Mouse (Mus musculus) hindbrain, embryonic 15.5 days (tissue): ENCODE results near the gene Tmem174. TPM values are rescaled to one million over a fixed set of nuclear protein-coding genes. Genes with fewer than 3 reads are reported as not detected.

ENCODE experiments used
- ATAC-seq: fragments of 200-750 bp; cut with Nextera tagmentation; 2 replicates; pipeline ENCODE4 v1.8.0; 2017; ENCODE audit warnings: low read depth, moderate number of reproducible peaks, moderate TSS enrichment; ENCODE audit not compliant: low FRiP score
- H3K27ac ChIP-seq: fragments of 300-500 bp; sonication (generic); replicated peaks from 2 replicates; pipeline ENCODE4 v1.5.1; 2015; ENCODE audit warnings: mild to moderate bottlenecking, inconsistent platforms
- H3K27me3 ChIP-seq: fragments of 300-500 bp; sonication (generic); 2 replicates; pipeline ENCODE4 v1.6.1; 2015; ENCODE audit warnings: control low read depth, inconsistent platforms
- H3K36me3 ChIP-seq: fragments of 300-500 bp; sonication (generic); 2 replicates; pipeline ENCODE4 v1.6.1; 2015; ENCODE audit warnings: control low read depth, inconsistent platforms
- H3K4me1 ChIP-seq: fragments of 300-500 bp; sonication (generic); replicated peaks from 2 replicates; pipeline ENCODE4 v1.6.1; 2015; ENCODE audit warnings: control low read depth, inconsistent platforms
- H3K4me2 ChIP-seq: fragments of 300-500 bp; sonication (generic); 2 replicates; pipeline ENCODE4 v1.6.1; 2015; ENCODE audit warnings: moderate library complexity, mild to moderate bottlenecking, inconsistent platforms
- H3K4me3 ChIP-seq: fragments of 300-500 bp; sonication (generic); 2 replicates; pipeline ENCODE4 v1.5.1; 2015; ENCODE audit warnings: mild to moderate bottlenecking, inconsistent platforms
- H3K9ac ChIP-seq: fragments of 300-500 bp; sonication (generic); 2 replicates; pipeline ENCODE4 v1.6.1; 2015; ENCODE audit warnings: inconsistent platforms
- H3K9me3 ChIP-seq: fragments of 300-500 bp; sonication (generic); 2 replicates; pipeline ENCODE4 v1.6.1; 2016; ENCODE audit warnings: control low read depth, inconsistent platforms
- WGBS: fragments of 180-500 bp; shearing (Covaris S2); methylation state at CpG from one replicate; pipeline ENCODE4 v1.1.7; 2015; 5-methylcytosine and 5-hydroxymethylcytosine counted together
- polyA plus RNA-seq: library from polyadenylated mRNA; unstranded; fragments of >200 nt; fragmentation: Nextera tagmentation; extraction: Ambion mirVana; gene quantifications from 2 replicates; pipeline ENCODE4 v1.2.1, GENCODE M21; 2015

The Tmem174 gene
- polyA plus RNA-seq, 1 experiment from 2014 or later: not detected

DNA sequence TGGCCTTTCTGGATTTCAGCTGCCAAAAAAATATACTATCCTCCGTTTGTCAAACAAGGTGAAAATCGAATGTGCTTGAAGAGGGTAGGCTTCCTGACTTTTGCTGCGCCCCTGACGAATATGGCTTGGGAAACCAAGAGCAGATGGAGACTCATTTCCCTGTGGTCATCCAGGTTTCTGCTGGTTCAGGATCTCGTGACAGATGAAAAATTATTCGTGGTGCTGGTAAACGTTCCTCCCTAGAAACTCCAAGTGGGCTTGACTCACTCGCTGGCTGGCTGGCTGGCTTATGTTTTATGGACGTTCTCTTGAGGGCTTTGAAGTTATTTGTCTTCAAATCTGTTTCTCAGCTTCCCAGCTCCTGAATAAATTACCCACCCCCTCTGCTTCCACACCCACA is 47.6 kb downstream of the Tmem174 start:
- H3K4me2 ChIP-seq: peak overlapping the region; percentile 88; the same call in 1 of the 2 replicates
- H3K4me1 ChIP-seq: peaks cover 23% of the 10 kb centered on the region
- H3K4me3 ChIP-seq: no peak overlapping the region
- ATAC-seq: no peak
- H3K9me3 ChIP-seq: no peaks in the 10 kb centered on the region
- no peak overlapping the region for H3K27ac ChIP-seq
- no peak overlapping the region for H3K9ac ChIP-seq
- peaks cover 33% of the 10 kb centered on the region for H3K27me3 ChIP-seq
- H3K36me3 ChIP-seq: no peaks in the 10 kb centered on the region
- WGBS: 46% methylated on average over 9 of the region's 9 CpGs

- Histone ChIP-seq H3K27me3 (peaks cover 33% of the 10 kb centered on the region), H3K9ac (peak overlapping the region; percentile 42)
- whole genome bisulfite sequencing: 1% methylated on average over 35 of the region's 35 CpGs
Measured at GRCm38 (mm10) chr13:98588951-98589501, 48.2 kb downstream of the Tmem174 start.

GRCm38 (mm10) chr13:98588480-98588879 is 48.7 kb downstream of the Tmem174 start:
- no peak overlapping the region for H3K27ac ChIP-seq
- WGBS: 3% methylated on average over 12 of the region's 12 CpGs

More at GRCm38 (mm10) chr13:98588951-98589501, 48.2 kb downstream of the Tmem174 start:
- no peaks in the 10 kb centered on the region for H3K9me3 ChIP-seq
- ATAC-seq: peak; percentile 82
- H3K27ac ChIP-seq: no peak overlapping the region
- peak overlapping the region; percentile 46 for H3K4me3 ChIP-seq
- peak overlapping the region; percentile 88 for H3K4me2 ChIP-seq
- no peaks in the 10 kb centered on the region for H3K36me3 ChIP-seq
- peaks cover 23% of the 10 kb centered on the region for H3K4me1 ChIP-seq

DNA sequence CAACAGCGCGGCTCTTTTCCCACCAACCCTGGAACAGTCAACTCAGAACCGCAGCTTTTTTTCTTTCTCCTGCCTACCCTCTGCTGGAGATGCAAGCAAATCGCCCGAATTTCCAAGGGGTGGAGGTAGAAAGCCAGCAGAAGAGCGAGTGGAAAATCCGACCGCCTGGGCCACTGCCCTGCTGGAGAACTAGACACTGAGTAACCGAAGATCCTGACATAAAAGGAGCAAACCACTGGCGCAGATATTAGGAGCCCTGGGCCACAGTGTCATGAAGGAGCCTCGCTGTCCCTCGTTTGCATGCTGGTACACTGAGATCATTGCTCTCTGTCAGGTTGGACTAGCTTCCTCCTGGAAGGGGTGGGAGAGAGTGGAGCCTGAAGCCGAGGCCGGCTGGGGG is 49.6 kb downstream of the Tmem174 start:
- 0 out of 2 replicates have a peak, but pooled peaks have one; percentile 46 for ATAC-seq
- H3K27me3 ChIP-seq: peaks cover 37% of the 10 kb centered on the region
- no peak overlapping the region for H3K4me3 ChIP-seq
- H3K9ac ChIP-seq: no peak overlapping the region
- H3K27ac ChIP-seq: no peak overlapping the region
- no peaks in the 10 kb centered on the region for H3K9me3 ChIP-seq
- H3K36me3 ChIP-seq: no peaks in the 10 kb centered on the region
- H3K4me1 ChIP-seq: peaks cover 23% of the 10 kb centered on the region
- WGBS: 2% methylated on average over 14 of the region's 14 CpGs
- H3K4me2 ChIP-seq: peak overlapping the region; percentile 6; the same call in 1 of the 2 replicates

More at GRCm38 (mm10) chr13:98588480-98588879, 48.7 kb downstream of the Tmem174 start:
- Histone ChIP-seq H3K4me2 (peak overlapping the region; percentile 88), H3K9ac (peak overlapping the region; percentile 42; the same call in 1 of the 2 replicates), H3K4me3 (peak overlapping the region; percentile 46), H3K27me3 (peaks cover 37% of the 10 kb centered on the region), H3K9me3 (no peaks in the 10 kb centered on the region), H3K4me1 (peaks cover 23% of the 10 kb centered on the region), H3K36me3 (no peaks in the 10 kb centered on the region)
- no peak for ATAC-seq

DNA sequence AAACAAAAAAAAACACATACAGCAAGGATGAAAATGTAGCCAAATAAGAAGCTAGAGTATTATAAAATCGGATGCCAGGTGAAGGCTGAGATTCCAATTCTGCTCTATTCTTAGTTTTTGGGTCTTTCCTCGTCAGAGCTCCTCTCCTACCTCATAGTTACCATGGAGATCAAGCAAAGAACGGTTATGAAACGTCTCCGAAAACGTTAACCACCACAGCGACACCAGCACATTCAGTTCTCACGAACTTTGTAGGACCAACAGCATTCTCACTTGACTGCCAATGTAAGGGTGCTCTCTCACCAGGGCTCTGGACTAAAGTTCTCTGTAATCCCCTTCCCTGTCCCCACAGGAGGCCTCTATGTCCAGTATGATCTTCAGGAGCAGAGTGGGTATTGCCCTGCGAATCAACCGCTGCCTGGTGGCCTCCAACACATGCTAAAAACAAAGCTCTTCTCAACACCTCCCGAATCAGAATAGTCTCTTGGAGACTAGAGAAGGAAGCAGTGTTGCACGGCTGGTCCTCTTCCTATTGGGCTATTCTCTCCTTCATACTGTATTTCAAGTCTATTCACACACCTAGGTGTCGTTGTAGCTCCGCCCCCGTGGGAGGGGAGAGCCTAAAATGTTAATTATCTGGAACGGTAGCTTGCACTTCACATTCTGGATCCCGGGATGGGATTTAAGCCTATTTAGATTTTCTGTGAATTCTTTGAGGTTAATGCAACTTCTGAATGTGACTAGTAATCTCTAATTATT is 50.2 kb downstream of the Tmem174 start:
- Histone ChIP-seq H3K9ac (no peak overlapping the region), H3K36me3 (no peaks in the 10 kb centered on the region), H3K4me1 (peaks cover 23% of the 10 kb centered on the region), H3K27ac (no peak overlapping the region), H3K4me2 (peak overlapping the region; percentile 6; the same call in 1 of the 2 replicates), H3K4me3 (no peak overlapping the region), H3K27me3 (peaks cover 37% of the 10 kb centered on the region), H3K9me3 (no peaks in the 10 kb centered on the region)
- no peak for ATAC-seq
- 27% methylated on average over 17 of the region's 17 CpGs for WGBS

Other genes starting within 250 kb of the Tmem174 start
- 0.86 and 1.3 TPM in 2 replicates for gene Gm10320, start 145.4 kb downstream of the Tmem174 start, polyA plus RNA-seq
- gene Tmem171, start 57.4 kb upstream of the Tmem174 start, polyA plus RNA-seq: not detected in 2 replicates
- 22.4 and 24.6 TPM in 2 replicates for gene Fcho2, start 178.0 kb upstream of the Tmem174 start, polyA plus RNA-seq